Mouse (Mus musculus) cerebellum, adult 2 months (tissue): ENCODE measurements around the gene Cnih3.

ENCODE experiments used
- CTCF ChIP-seq: fragments of 200-500 bp; IDR thresholded peaks from 2 replicates; pipeline ENCODE4 v1.5.1; 2011; ENCODE audit warnings: low read depth, mild to moderate bottlenecking, control low read depth, low read length, moderate library complexity, borderline replicate concordance; ENCODE audit not compliant: insufficient read depth
- POLR2A ChIP-seq: fragments of 200-500 bp; IDR thresholded peaks from 2 replicates; pipeline ENCODE4 v1.6.1; 2011; ENCODE audit warnings: low read length, control low read depth, borderline replicate concordance; ENCODE audit not compliant: insufficient read depth

- TF ChIP-seq CTCF (no peak), POLR2A (no peak)
Measured at GRCm38 (mm10) chr1:181505367-181505766, 152.9 kb downstream of the Cnih3 start.
